Mouse (Mus musculus) kidney, embryonic 16.5 days (tissue): ENCODE data around the gene Olfr323. TPM values are rescaled to one million over a fixed set of nuclear protein-coding genes. Genes with fewer than 3 reads are reported as not detected.

ENCODE experiments used
- ATAC-seq: fragments of 200-750 bp; cut with Nextera tagmentation; 2 replicates; pipeline ENCODE4 v1.8.0; 2017; ENCODE audit warnings: moderate TSS enrichment; ENCODE audit not compliant: low FRiP score, low TSS enrichment
- H3K27ac ChIP-seq: fragments of 300-500 bp; sonication (generic); 2 replicates; pipeline ENCODE4 v1.5.1; 2014; ENCODE audit warnings: low read length
- H3K27me3 ChIP-seq: fragments of 300-500 bp; sonication (generic); 2 replicates; pipeline ENCODE4 v1.6.1; 2014; ENCODE audit warnings: low read length, control low read depth, mixed read lengths; ENCODE audit not compliant: insufficient read depth
- H3K36me3 ChIP-seq: fragments of 300-500 bp; sonication (generic); 2 replicates; pipeline ENCODE4 v1.6.1; 2014; ENCODE audit warnings: low read length, control low read depth, mixed read lengths; ENCODE audit not compliant: insufficient read depth
- H3K4me1 ChIP-seq: fragments of 300-500 bp; sonication (generic); 2 replicates; pipeline ENCODE4 v1.6.1; 2014; ENCODE audit warnings: low read length, control low read depth, mixed read lengths; ENCODE audit not compliant: insufficient read depth
- H3K4me2 ChIP-seq: fragments of 300-500 bp; sonication (generic); replicated peaks from 2 replicates; pipeline ENCODE4 v1.6.1; 2014; ENCODE audit warnings: low read depth, low read length
- H3K4me3 ChIP-seq: fragments of 300-500 bp; sonication (generic); 2 replicates; pipeline ENCODE4 v1.5.1; 2014; ENCODE audit warnings: mild to moderate bottlenecking, low read length
- H3K9ac ChIP-seq: fragments of 300-500 bp; sonication (generic); replicated peaks from 2 replicates; pipeline ENCODE4 v1.6.1; 2014; ENCODE audit warnings: low read length
- H3K9me3 ChIP-seq: fragments of 300-500 bp; sonication (generic); 2 replicates; pipeline ENCODE4 v1.6.1; 2016; ENCODE audit warnings: low read length, control low read depth
- WGBS: fragments of 180-500 bp; shearing (Covaris S2); extraction: QIAGEN DNeasy Blood & Tissue Kit; methylation state at CpG from one replicate; pipeline ENCODE4 v1.1.7; 2014; 5-methylcytosine and 5-hydroxymethylcytosine counted together
- polyA plus RNA-seq: library from polyadenylated mRNA; unstranded; fragments of >200 nt; fragmentation: Nextera tagmentation; extraction: Ambion mirVana; gene quantifications from 2 replicates; pipeline ENCODE4 v1.2.1, GENCODE M21; 2015

Gene Olfr323
- polyA plus RNA-seq, 1 experiment from 2014 or later = not detected

GRCm38 (mm10) chr11:58578636-58579035 lies 51.7 kb downstream of the Olfr323 start:
- no peak overlapping the region for H3K4me2 ChIP-seq
- no peak for ATAC-seq
- H3K9me3 ChIP-seq = no peaks in the 10 kb centered on the region
- no peak overlapping the region for H3K27ac ChIP-seq
- no peaks in the 10 kb centered on the region for H3K36me3 ChIP-seq
- H3K4me3 ChIP-seq = no peak overlapping the region
- H3K9ac ChIP-seq = no peak overlapping the region
- no peaks in the 10 kb centered on the region for H3K27me3 ChIP-seq
- H3K4me1 ChIP-seq = no peaks in the 10 kb centered on the region
- 80% methylated on average over 8 of the region's 8 CpGs for WGBS

- no peak within 1 kb of the TSS for H3K4me3 ChIP-seq
- H3K9ac ChIP-seq = no peak within 1 kb of the TSS
- WGBS = 61% methylated on average over 1 of the region's 1 CpGs
- H3K4me1 ChIP-seq = no peaks in the 10 kb centered on the region
- no peak for ATAC-seq
- no peak within 1 kb of the TSS for H3K27ac ChIP-seq
- no peaks in the 10 kb centered on the region for H3K27me3 ChIP-seq
- H3K36me3 ChIP-seq = no peaks in the 10 kb centered on the region
- H3K9me3 ChIP-seq = no peaks in the 10 kb centered on the region
- no peak within 1 kb of the TSS for H3K4me2 ChIP-seq
These were observed 52.9 kb downstream of the Olfr323 start, which contains the start of gene Olfr325 for GRCm38 (mm10) chr11:58577430-58577829. Gene Olfr325, plus strand, starts transcription at chr11:58577730.

Other genes with a start within 250 kb of the Olfr323 start
- not detected in 2 replicates for gene 1810065E05Rik, start 209.4 kb downstream of the Olfr323 start, polyA plus RNA-seq
- not detected in 2 replicates for gene Gm12253, start 197.9 kb downstream of the Olfr323 start, polyA plus RNA-seq
- gene Lypd9, start 177.6 kb downstream of the Olfr323 start, polyA plus RNA-seq = not detected in 2 replicates
- not detected in 2 replicates for gene Olfr30, start 168.2 kb downstream of the Olfr323 start, polyA plus RNA-seq
- gene Olfr332, start 137.9 kb downstream of the Olfr323 start, polyA plus RNA-seq = not detected in 2 replicates
- not detected in 2 replicates for gene Olfr331, start 127.9 kb downstream of the Olfr323 start, polyA plus RNA-seq
- not detected in 2 replicates for gene Olfr330, start 95.7 kb downstream of the Olfr323 start, polyA plus RNA-seq
- not detected in 2 replicates for gene Olfr329-ps, start 84.1 kb downstream of the Olfr323 start, polyA plus RNA-seq
- 0.14 TPM in 1 of 2 replicates, not detected in the other for gene Olfr328, start 74.9 kb downstream of the Olfr323 start, polyA plus RNA-seq
- gene Olfr224, start 59.9 kb downstream of the Olfr323 start, polyA plus RNA-seq = not detected in 2 replicates
- gene Olfr325, start 52.8 kb downstream of the Olfr323 start, polyA plus RNA-seq = not detected in 2 replicates
- not detected in 2 replicates for gene Olfr324, start 35.4 kb downstream of the Olfr323 start, polyA plus RNA-seq
- gene 2210407C18Rik, start 14.4 kb downstream of the Olfr323 start, polyA plus RNA-seq = not detected in 2 replicates
- gene Trim58, start 10.0 kb upstream of the Olfr323 start, polyA plus RNA-seq = 0.10 TPM in 1 of 2 replicates, not detected in the other
- 0.04 and 0.12 TPM in 2 replicates for gene Olfr322, start 28.3 kb upstream of the Olfr323 start, polyA plus RNA-seq
- gene Olfr320, start 50.6 kb upstream of the Olfr323 start, polyA plus RNA-seq = 0.05 TPM in 1 of 2 replicates, not detected in the other
- gene Olfr319, start 68.7 kb upstream of the Olfr323 start, polyA plus RNA-seq = not detected in 2 replicates
- gene Olfr318, start 93.5 kb upstream of the Olfr323 start, polyA plus RNA-seq = not detected in 2 replicates
- gene Olfr317, start 108.7 kb upstream of the Olfr323 start, polyA plus RNA-seq = not detected in 2 replicates
- gene Olfr316, start 122.2 kb upstream of the Olfr323 start, polyA plus RNA-seq = not detected in 2 replicates
- gene Olfr315, start 142.7 kb upstream of the Olfr323 start, polyA plus RNA-seq = not detected in 2 replicates
- gene Olfr314, start 152.5 kb upstream of the Olfr323 start, polyA plus RNA-seq = not detected in 2 replicates
- 0.31 and 0.85 TPM in 2 replicates for gene Fam183b, start 171.5 kb upstream of the Olfr323 start, polyA plus RNA-seq
- gene Olfr313, start 184.5 kb upstream of the Olfr323 start, polyA plus RNA-seq = not detected in 2 replicates
- gene Olfr312, start 198.7 kb upstream of the Olfr323 start, polyA plus RNA-seq = not detected in 2 replicates
- not detected in 2 replicates for gene Olfr311, start 208.8 kb upstream of the Olfr323 start, polyA plus RNA-seq
- gene Gm12258, start 216.7 kb upstream of the Olfr323 start, polyA plus RNA-seq = 10.2 and 10.6 TPM in 2 replicates
- gene 2810021J22Rik, start 236.7 kb upstream of the Olfr323 start, polyA plus RNA-seq = 9.1 and 9.4 TPM in 2 replicates